Mouse (Mus musculus): ENCODE results near the gene Slc9a8. TPM values are rescaled to one million over a fixed set of nuclear protein-coding genes. Genes with fewer than 3 reads are reported as not detected.
A peak's percentile ranks its signal among the peaks of the same experiment; 100 is the strongest.

Slc9a8 gene
- polyA plus RNA-seq, 1 experiment from 2014 or later = 9.8 TPM

DNA sequence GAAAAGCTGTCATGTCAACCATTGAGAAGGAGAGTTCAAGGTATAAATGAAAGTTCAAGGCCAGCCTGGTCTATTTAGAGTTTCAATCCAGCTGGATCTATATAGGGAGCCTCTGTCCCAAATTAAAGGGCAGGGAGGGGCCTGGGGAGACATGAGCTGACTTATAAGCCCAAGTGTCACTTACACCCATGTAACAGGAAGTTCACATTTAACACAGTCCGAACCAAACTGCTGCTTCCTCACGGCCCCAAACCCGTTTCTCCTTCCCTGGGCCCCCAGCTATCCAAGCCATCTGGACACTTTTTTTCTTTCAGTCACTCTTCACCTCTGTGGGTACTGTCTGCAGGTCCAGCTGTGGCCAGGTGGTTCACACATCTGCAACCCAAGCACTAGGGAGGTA lies 43.8 kb upstream of the Slc9a8 start:
- H3K27me3 ChIP-seq (replicated peaks; ENCODE audit: insufficient read depth, low read length) = no peaks in the 10 kb centered on the region
- H3K9me3 ChIP-seq (ENCODE audit: low read length) = no peaks in the 10 kb centered on the region
- no peaks in the 10 kb centered on the region for H3K4me1 ChIP-seq (ENCODE audit: insufficient read depth, low read depth, low read length)
- 19% methylated on average over 3 of the region's 3 CpGs for WGBS
- H3K9ac ChIP-seq (replicated peaks; ENCODE audit: low read depth) = no peak overlapping the region
- no peak overlapping the region for H3K4me3 ChIP-seq (ENCODE audit: low read depth, low read length)
- peak; percentile 44 for DNase-seq (ENCODE audit: low spot score)
- TF ChIP-seq EP300 (IDR thresholded peaks at IDR 0.05) = no peak
- no peak for TF ChIP-seq CTCF (IDR thresholded peaks at IDR 0.05)
- ATAC-seq = no peak
- no peak overlapping the region for H3K27ac ChIP-seq (ENCODE audit: low read length)
- H3K4me2 ChIP-seq (replicated peaks; ENCODE audit: low read depth, low read length) = no peak overlapping the region
- H3K36me3 ChIP-seq (ENCODE audit: insufficient read depth, low read length) = no peaks in the 10 kb centered on the region

DNA sequence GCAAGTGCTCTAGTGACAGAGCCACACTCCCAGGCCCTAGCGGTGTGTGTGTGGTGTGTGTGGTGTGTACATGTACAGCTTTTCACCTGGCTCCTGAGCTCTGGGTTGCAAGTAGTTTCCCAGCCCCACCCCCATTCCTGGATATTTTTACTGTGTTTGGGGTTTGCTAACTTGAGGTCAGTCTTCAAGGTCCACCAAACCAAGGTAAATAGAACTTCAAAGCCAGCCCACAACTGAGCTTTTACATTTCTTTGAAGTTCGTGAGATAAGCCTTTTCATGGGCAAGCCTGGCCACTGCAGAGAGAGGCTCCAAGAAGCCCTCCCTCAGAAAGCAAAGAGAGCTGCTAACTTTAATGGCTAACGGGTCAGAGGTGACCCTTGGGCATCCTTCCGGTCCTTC lies 42.5 kb upstream of the Slc9a8 start:
- no peak overlapping the region for H3K27ac ChIP-seq (ENCODE audit: low read length)
- H3K27me3 ChIP-seq (replicated peaks; ENCODE audit: insufficient read depth, low read length) = no peaks in the 10 kb centered on the region
- TF ChIP-seq EP300 (IDR thresholded peaks at IDR 0.05) (no peak), CTCF (IDR thresholded peaks at IDR 0.05) (no peak)
- no peak for ATAC-seq
- no peak overlapping the region for H3K9ac ChIP-seq (replicated peaks; ENCODE audit: low read depth)
- no peak overlapping the region for H3K4me3 ChIP-seq (ENCODE audit: low read depth, low read length)
- H3K36me3 ChIP-seq (ENCODE audit: insufficient read depth, low read length) = no peaks in the 10 kb centered on the region
- no peaks in the 10 kb centered on the region for H3K9me3 ChIP-seq (ENCODE audit: low read length)
- H3K4me2 ChIP-seq (replicated peaks; ENCODE audit: low read depth, low read length) = no peak overlapping the region
- H3K4me1 ChIP-seq (ENCODE audit: insufficient read depth, low read depth, low read length) = no peaks in the 10 kb centered on the region
- no peak for DNase-seq (ENCODE audit: low spot score)
- 34% methylated on average over 4 of the region's 4 CpGs for WGBS

DNA sequence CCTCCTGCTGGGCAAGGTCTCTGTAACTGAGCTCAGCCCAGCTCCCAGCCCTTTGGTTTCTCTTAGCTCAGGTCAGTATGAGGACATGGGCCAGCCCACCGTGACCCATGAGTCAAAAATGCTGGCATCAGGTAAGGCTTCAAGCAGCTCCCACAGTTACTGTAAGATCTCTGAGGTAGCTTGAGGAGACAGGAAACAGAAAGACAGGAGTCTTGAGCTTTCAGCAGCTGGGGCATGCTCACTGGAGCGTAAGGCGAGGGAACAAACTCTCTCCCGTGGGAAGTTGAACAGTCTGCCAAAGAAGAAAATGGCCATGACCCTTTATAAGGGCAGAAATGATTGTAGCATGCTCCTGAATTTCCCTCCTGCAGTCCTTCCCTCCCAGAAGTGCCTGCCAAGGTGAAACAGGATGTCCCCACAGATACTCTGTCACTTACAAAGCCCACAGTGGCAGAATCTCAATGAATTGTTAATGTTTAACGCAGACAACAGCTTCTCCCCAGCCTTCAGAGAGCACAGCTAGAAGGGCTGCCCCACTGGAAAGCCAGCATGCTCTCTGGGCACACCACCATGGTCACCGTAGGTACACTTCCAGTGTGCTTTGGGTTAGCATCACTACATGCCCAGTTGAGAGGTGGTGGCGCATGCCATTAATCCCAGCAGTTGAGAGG lies 40.8 kb upstream of the Slc9a8 start:
- H3K9ac ChIP-seq (replicated peaks; ENCODE audit: low read depth) = no peak overlapping the region
- 40% methylated on average over 7 of the region's 7 CpGs for WGBS
- no peak overlapping the region for H3K27ac ChIP-seq (ENCODE audit: low read length)

DNA sequence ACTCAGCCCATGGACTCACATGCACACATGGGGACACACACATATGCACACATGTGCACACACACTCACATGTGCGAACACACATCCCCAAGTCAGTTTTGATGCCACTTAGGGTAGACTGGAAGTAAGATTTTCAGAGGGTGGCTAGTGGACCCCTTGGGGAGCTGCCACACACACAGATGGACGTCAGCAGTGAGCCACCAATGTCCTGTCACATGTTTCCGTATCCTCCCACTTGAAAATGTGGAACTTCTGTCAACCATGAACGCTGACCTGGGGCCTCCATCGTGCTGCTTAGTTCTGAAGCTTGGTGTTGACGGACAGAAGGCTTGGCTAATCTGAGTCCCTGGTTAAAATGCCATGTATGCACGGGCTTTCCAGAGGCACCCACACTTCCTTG lies 39.9 kb upstream of the Slc9a8 start:
- no peak for TF ChIP-seq CTCF (IDR thresholded peaks at IDR 0.05)
- no peak for TF ChIP-seq EP300 (IDR thresholded peaks at IDR 0.05)
- 68% methylated on average over 7 of the region's 7 CpGs for WGBS
- no peak overlapping the region for H3K4me3 ChIP-seq (ENCODE audit: low read depth, low read length)

More for the DNA sequence above, 40.8 kb upstream of the Slc9a8 start:
- H3K27me3 ChIP-seq (replicated peaks; ENCODE audit: insufficient read depth, low read length) = no peaks in the 10 kb centered on the region; the same call in 1 of the 2 replicates
- H3K4me1 ChIP-seq (ENCODE audit: insufficient read depth, low read depth, low read length) = no peaks in the 10 kb centered on the region
- no peak for ATAC-seq
- TF ChIP-seq CTCF (IDR thresholded peaks at IDR 0.05) = no peak
- TF ChIP-seq EP300 (IDR thresholded peaks at IDR 0.05) = no peak
- H3K36me3 ChIP-seq (ENCODE audit: insufficient read depth, low read length) = no peaks in the 10 kb centered on the region
- no peak overlapping the region for H3K4me2 ChIP-seq (replicated peaks; ENCODE audit: low read depth, low read length)
- no peak overlapping the region for H3K4me3 ChIP-seq (ENCODE audit: low read depth, low read length)
- H3K9me3 ChIP-seq (ENCODE audit: low read length) = no peaks in the 10 kb centered on the region
- DNase-seq (ENCODE audit: low spot score) = no peak

DNA sequence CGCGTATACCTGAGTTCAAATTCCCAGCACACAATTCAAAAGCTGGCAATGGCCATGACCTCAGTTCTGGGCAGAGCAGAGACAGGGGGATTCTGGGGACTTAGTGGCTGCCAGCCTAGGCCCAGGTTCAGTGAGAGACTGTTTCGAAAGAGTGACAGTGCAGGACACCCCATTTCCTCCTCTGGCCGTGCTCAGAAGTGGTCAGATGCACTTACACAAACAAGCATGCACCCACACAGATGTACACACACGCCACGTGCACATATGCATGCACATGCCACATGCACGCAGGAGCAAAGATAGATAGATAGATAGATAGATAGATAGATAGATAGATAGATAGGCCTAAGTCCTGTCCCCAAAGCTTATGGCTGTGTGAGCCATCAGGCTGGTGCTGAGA lies 39.1 kb upstream of the Slc9a8 start:
- H3K9ac ChIP-seq (replicated peaks; ENCODE audit: low read depth) = no peak overlapping the region
- no peaks in the 10 kb centered on the region for H3K36me3 ChIP-seq (ENCODE audit: insufficient read depth, low read length)
- no peak overlapping the region for H3K4me3 ChIP-seq (ENCODE audit: low read depth, low read length)
- no peak overlapping the region for H3K4me2 ChIP-seq (replicated peaks; ENCODE audit: low read depth, low read length)
- ATAC-seq (peak; percentile 24; the same call in 1 of the 2 replicates), DNase-seq (ENCODE audit: low spot score) (no peak)
- 84% methylated on average over 7 of the region's 7 CpGs for whole genome bisulfite sequencing
- no peak for TF ChIP-seq CTCF (IDR thresholded peaks at IDR 0.05)
- no peaks in the 10 kb centered on the region; the same call in 1 of the 2 replicates for H3K27me3 ChIP-seq (replicated peaks; ENCODE audit: insufficient read depth, low read length)
- H3K9me3 ChIP-seq (ENCODE audit: low read length) = no peaks in the 10 kb centered on the region
- H3K4me1 ChIP-seq (ENCODE audit: insufficient read depth, low read depth, low read length) = no peaks in the 10 kb centered on the region
- no peak overlapping the region for H3K27ac ChIP-seq (ENCODE audit: low read length)

More for the DNA sequence above, 39.9 kb upstream of the Slc9a8 start:
- no peaks in the 10 kb centered on the region for H3K9me3 ChIP-seq (ENCODE audit: low read length)
- no peak overlapping the region for H3K4me2 ChIP-seq (replicated peaks; ENCODE audit: low read depth, low read length)
- ATAC-seq (no peak), DNase-seq (ENCODE audit: low spot score) (no peak)
- no peak overlapping the region for H3K9ac ChIP-seq (replicated peaks; ENCODE audit: low read depth)
- no peaks in the 10 kb centered on the region for H3K36me3 ChIP-seq (ENCODE audit: insufficient read depth, low read length)
- H3K27me3 ChIP-seq (replicated peaks; ENCODE audit: insufficient read depth, low read length) = no peaks in the 10 kb centered on the region; the same call in 1 of the 2 replicates
- H3K4me1 ChIP-seq (ENCODE audit: insufficient read depth, low read depth, low read length) = no peaks in the 10 kb centered on the region
- no peak overlapping the region for H3K27ac ChIP-seq (ENCODE audit: low read length)

DNA sequence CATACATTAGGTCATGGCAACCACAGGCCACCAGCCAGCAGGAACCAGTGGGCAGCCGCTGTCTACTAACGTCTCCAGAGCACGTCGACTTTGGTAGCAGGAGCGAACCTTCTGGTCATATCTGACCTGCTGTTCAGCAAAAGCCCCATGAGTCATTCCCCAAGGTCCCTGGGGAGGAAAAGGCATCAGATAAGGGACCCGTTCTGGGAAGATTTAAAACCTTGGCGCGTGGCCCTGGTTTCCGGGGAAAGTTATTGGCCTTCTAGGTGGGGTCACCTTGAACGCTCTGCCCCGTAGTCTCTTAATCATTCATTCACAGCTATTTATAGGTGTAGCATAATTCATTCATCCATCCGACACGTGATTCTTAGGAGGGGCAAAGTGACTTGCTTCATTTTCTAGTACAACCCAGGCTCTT lies 37.8 kb upstream of the Slc9a8 start:
- TF ChIP-seq CTCF (IDR thresholded peaks at IDR 0.05) = no peak
- TF ChIP-seq EP300 (IDR thresholded peaks at IDR 0.05) = no peak
- peak; percentile 34 for DNase-seq (ENCODE audit: low spot score)
- 59% methylated on average over 13 of the region's 13 CpGs for WGBS
- Histone ChIP-seq H3K9me3 (ENCODE audit: low read length) (no peaks in the 10 kb centered on the region), H3K27me3 (replicated peaks; ENCODE audit: insufficient read depth, low read length) (no peaks in the 10 kb centered on the region; the same call in 1 of the 2 replicates), H3K27ac (ENCODE audit: low read length) (no peak overlapping the region), H3K9ac (replicated peaks; ENCODE audit: low read depth) (no peak overlapping the region), H3K4me2 (replicated peaks; ENCODE audit: low read depth, low read length) (no peak overlapping the region), H3K36me3 (ENCODE audit: insufficient read depth, low read length) (no peaks in the 10 kb centered on the region), H3K4me1 (ENCODE audit: insufficient read depth, low read depth, low read length) (no peaks in the 10 kb centered on the region), H3K4me3 (ENCODE audit: low read depth, low read length) (no peak overlapping the region)
- peak; percentile 18; the same call in 1 of the 2 replicates for ATAC-seq
